Mouse (Mus musculus) layer of hippocampus, adult 2 months (tissue): ENCODE measurements at regions not wholly inside any gene's neighbourhood (a gene's known extent, or its start where the extent isn't known, plus 50 kb on each side); places are given as distances from the start of the nearest gene placed in this dataset.

ENCODE experiments used
- DNase-seq, 2 experiments: peaks; one replicate each; pipeline ENCODE4 v3.0.0; 2022; ENCODE audit warnings: low spot score in 2 of 2
- H3K27ac ChIP-seq: fragments of 200-600 bp; 2 replicates; pipeline ENCODE4 v1.8.1; 2022
- H3K4me3 ChIP-seq: fragments of 200-600 bp; 2 replicates; pipeline ENCODE4 v1.8.1; 2022; ENCODE audit warnings: mild to moderate bottlenecking
- CTCF ChIP-seq: fragments of 200-600 bp; conservative IDR thresholded peaks from 2 replicates; pipeline ENCODE4 v1.8.1; 2022; ENCODE audit warnings: antibody characterized with exemption, mild to moderate bottlenecking, moderate library complexity

DNA sequence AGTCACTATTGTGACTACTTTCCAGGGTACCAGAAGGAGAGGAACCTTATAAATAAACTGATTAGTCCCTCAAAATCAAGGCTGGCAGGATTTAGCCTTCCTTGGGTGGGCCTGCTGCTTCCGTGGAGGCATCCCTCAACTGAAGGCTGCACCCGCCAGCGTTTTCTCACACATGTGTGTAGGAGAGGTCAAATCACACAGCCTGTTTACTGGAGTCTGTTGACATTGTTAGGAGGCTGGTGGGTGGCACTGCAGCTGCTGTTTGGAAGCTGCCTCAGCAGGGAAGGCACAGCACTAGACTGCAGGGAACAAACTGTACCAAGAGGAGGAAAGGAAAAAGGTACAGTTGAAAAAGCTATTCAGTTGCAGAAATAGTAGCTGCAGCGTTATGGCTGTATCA is 142.3 kb upstream of the Gm11042 start:
- DNase-seq, result peak; percentile 62 to 77
- H3K27ac ChIP-seq, result peak overlapping the region; percentile 70
- no peak overlapping the region for H3K4me3 ChIP-seq
- TF ChIP-seq CTCF, result no peak

GRCm38 (mm10) chr12:74452375-74453090 is 136.3 kb upstream of the Gm11042 start:
- Histone ChIP-seq H3K4me3 (no peak overlapping the region), H3K27ac (no peak overlapping the region)
- TF ChIP-seq CTCF, result no peak
- DNase-seq, result no peak

- H3K4me3 ChIP-seq, result no peak overlapping the region
- DNase-seq, result no peak
- no peak overlapping the region for H3K27ac ChIP-seq
- TF ChIP-seq CTCF, result no peak
Measured at GRCm38 (mm10) chr12:74448248-74448647, 132.1 kb upstream of the Gm11042 start.

- Histone ChIP-seq H3K27ac (no peak overlapping the region), H3K4me3 (no peak overlapping the region)
- no peak for DNase-seq
- no peak for TF ChIP-seq CTCF
Measured at GRCm38 (mm10) chr12:74434874-74435273, 118.7 kb upstream of the Gm11042 start.

DNA sequence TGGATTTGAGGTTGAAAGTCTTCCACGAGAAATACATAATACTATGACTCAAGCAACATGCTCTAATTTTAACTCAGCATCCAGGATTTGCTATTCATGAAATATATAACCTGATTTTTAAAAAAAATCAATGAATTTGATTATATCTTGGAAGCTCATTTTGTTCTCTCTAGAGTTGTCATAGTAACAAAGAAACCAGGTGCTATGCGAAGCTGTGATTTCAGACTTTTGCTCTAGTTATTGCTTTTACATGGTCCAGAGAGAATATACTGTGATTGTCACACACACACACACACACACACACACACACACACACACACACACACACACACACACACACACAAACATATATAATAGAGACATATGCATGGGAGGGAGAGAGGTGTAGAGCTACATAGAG is 98.5 kb upstream of the Gm11042 start:
- no peak overlapping the region for H3K27ac ChIP-seq

DNA sequence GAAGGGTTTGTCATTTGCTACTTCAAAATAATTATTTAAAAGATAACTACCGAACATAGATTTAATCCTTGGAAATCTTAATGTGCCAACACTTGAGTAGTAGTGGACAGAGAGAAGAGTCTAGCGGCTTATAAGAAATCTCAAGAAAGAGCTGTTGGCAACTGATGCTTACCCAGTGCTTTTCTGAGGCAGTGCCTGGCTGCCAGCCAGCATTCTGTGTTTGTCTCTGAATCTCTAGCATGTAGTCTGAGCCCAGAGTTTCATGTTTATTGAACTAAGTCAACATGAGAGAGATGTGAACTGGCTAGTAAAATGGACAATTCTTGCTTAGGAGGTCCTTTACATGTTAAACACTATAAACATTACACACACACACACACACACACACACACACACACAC is 94.3 kb upstream of the Gm11042 start:
- TF ChIP-seq CTCF, result no peak
- H3K27ac ChIP-seq, result no peak overlapping the region
- no peak for DNase-seq
- H3K4me3 ChIP-seq, result no peak overlapping the region

More for the DNA sequence above, 98.5 kb upstream of the Gm11042 start:
- DNase-seq, result no peak
- no peak for TF ChIP-seq CTCF
- H3K4me3 ChIP-seq, result no peak overlapping the region

GRCm38 (mm10) chr12:74407591-74408095 is 91.4 kb upstream of the Gm11042 start:
- DNase-seq, result no peak
- TF ChIP-seq CTCF, result no peak
- Histone ChIP-seq H3K4me3 (no peak overlapping the region), H3K27ac (no peak overlapping the region)

DNA sequence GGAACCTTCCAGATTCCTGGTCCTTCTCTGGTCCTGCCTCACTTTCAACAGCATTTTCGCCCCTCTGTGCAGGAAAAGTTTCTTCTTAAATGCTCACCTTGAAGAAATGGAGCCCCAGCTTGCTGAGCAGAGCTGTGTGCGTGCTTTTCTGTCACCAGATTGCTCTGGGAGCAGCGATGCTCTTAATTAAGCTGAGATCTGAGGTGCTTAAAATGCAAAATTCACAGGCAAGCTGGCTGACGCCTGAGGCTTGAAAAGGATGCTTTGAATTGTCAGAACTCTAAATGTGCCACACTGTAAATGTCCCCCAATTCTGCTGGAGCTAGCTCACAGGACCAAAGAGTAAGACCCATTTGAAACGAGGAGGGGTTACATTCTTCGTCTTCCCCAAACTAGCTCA is 73.6 kb upstream of the Gm11042 start:
- no peak overlapping the region for H3K27ac ChIP-seq
- no peak for DNase-seq
- H3K4me3 ChIP-seq, result no peak overlapping the region
- TF ChIP-seq CTCF, result no peak
